8 mouse cellular contexts compared by ENCODE assay signal in genomic region chr13:20183512-20184238, GRCm38 (mm10).
A peak's percentile ranks its signal among the peaks of the same experiment; 100 is the strongest.
DNase-seq lines count a peak whose midpoint lies in the region; ATAC-seq and TF ChIP-seq lines count a peak whose summit lies in the region.

No protein-coding gene starts in this region.

- peak overlapping the region; percentile 29; the same call in 1 of the 2 replicates for H3K27ac ChIP-seq in heart, embryonic 10.5 days
- peak overlapping the region; percentile 51; the same call in 1 of the 2 replicates for H3K27ac ChIP-seq in embryonic facial prominence, embryonic 13.5 days
- no peak overlapping the region for H3K27ac ChIP-seq in intestine, embryonic 15.5 days
- peak overlapping the region; percentile 45; the same call in 1 of the 2 replicates for H3K27ac ChIP-seq in neural tube, embryonic 15.5 days (replicated peaks)

- no peak for ATAC-seq in embryonic facial prominence, embryonic 13.5 days (ENCODE audit: insufficient number of reproducible peaks, insufficient read depth, low FRiP score, low TSS enrichment, low read depth)
- peak; percentile 34; the same call in 1 of the 2 replicates for ATAC-seq in intestine, embryonic 15.5 days
- ATAC-seq in neural tube, embryonic 15.5 days (ENCODE audit: low FRiP score): peak; percentile 75; the same call in 1 of the 2 replicates

- no peaks in the 10 kb centered on the region for H3K36me3 ChIP-seq in heart, embryonic 10.5 days
- H3K36me3 ChIP-seq in embryonic facial prominence, embryonic 13.5 days: no peaks in the 10 kb centered on the region
- no peaks in the 10 kb centered on the region for H3K36me3 ChIP-seq in intestine, embryonic 15.5 days
- no peaks in the 10 kb centered on the region for H3K36me3 ChIP-seq in neural tube, embryonic 15.5 days

- H3K9ac ChIP-seq in embryonic facial prominence, embryonic 13.5 days: no peak overlapping the region
- H3K9ac ChIP-seq in intestine, embryonic 15.5 days: no peak overlapping the region
- no peak overlapping the region for H3K9ac ChIP-seq in neural tube, embryonic 15.5 days (replicated peaks)

- peaks cover 22% of the 10 kb centered on the region for H3K4me1 ChIP-seq in heart, embryonic 10.5 days
- H3K4me1 ChIP-seq in embryonic facial prominence, embryonic 13.5 days: peaks cover 28% of the 10 kb centered on the region
- H3K4me1 ChIP-seq in intestine, embryonic 15.5 days (replicated peaks): peaks cover 20% of the 10 kb centered on the region
- H3K4me1 ChIP-seq in lung, adult 2 months (ENCODE audit: control insufficient read depth, insufficient read depth, low read length): peaks cover 28% of the 10 kb centered on the region
- peaks cover 19% of the 10 kb centered on the region for H3K4me1 ChIP-seq in neural tube, embryonic 15.5 days

- no peak for TF ChIP-seq POLR2A in lung, adult 2 months (IDR thresholded peaks at IDR 0.05; ENCODE audit: borderline replicate concordance, extremely low read depth, low read depth, low read length)

- no peaks in the 10 kb centered on the region for H3K27me3 ChIP-seq in heart, embryonic 10.5 days (ENCODE audit: insufficient read depth, poor library complexity, severe bottlenecking)
- no peaks in the 10 kb centered on the region for H3K27me3 ChIP-seq in embryonic facial prominence, embryonic 13.5 days
- no peaks in the 10 kb centered on the region for H3K27me3 ChIP-seq in intestine, embryonic 15.5 days (replicated peaks)
- no peaks in the 10 kb centered on the region for H3K27me3 ChIP-seq in neural tube, embryonic 15.5 days (replicated peaks)

- peak; percentile 66 for TF ChIP-seq CTCF in lung, adult 2 months (IDR thresholded peaks at IDR 0.05; ENCODE audit: insufficient read depth, low read length)

- H3K4me2 ChIP-seq in embryonic facial prominence, embryonic 13.5 days: no peak overlapping the region
- H3K4me2 ChIP-seq in intestine, embryonic 15.5 days (replicated peaks): no peak overlapping the region
- H3K4me2 ChIP-seq in neural tube, embryonic 15.5 days: peak overlapping the region; percentile 7; the same call in 1 of the 2 replicates

- intact Hi-C loops in heart, postnatal 25 days (cut with DNase I): loop anchor here (2.0 to 5.0 kb wide), 2 partner anchors 49 to 51 kb away; no protein-coding TSS in a partner anchor

- H3K4me3 ChIP-seq in heart, embryonic 10.5 days: no peak overlapping the region
- H3K4me3 ChIP-seq in embryonic facial prominence, embryonic 13.5 days: no peak overlapping the region
- no peak overlapping the region for H3K4me3 ChIP-seq in intestine, embryonic 15.5 days (replicated peaks)
- H3K4me3 ChIP-seq in lung, adult 2 months (replicated peaks; ENCODE audit: extremely low read depth, low read depth, low read length): no peak overlapping the region
- H3K4me3 ChIP-seq in neural tube, embryonic 15.5 days (replicated peaks): no peak overlapping the region

- WGBS in heart, embryonic 10.5 days: 14% methylated on average over 9 of the region's 9 CpGs
- WGBS in embryonic facial prominence, embryonic 13.5 days: 12% methylated on average over 9 of the region's 9 CpGs
- 23% methylated on average over 9 of the region's 9 CpGs for WGBS in intestine, embryonic 15.5 days
- WGBS in lung, adult 2 months: 13% methylated on average over 9 of the region's 9 CpGs
- 6% methylated on average over 9 of the region's 9 CpGs for WGBS in neural tube, embryonic 15.5 days

- DNase-seq in heart, embryonic 10.5 days (ENCODE audit: low spot score): peak; percentile 66
- no peak for DNase-seq in heart, postnatal 25 days (ENCODE audit: low spot score)
- DNase-seq in R1 (ENCODE audit: low read depth, low spot score): peak; percentile 60
- DNase-seq in lung, adult 2 months: no peak
- DNase-seq in testis, postnatal 14 days (ENCODE audit: low spot score): no peak

- H3K9me3 ChIP-seq in heart, embryonic 10.5 days: no peaks in the 10 kb centered on the region
- H3K9me3 ChIP-seq in embryonic facial prominence, embryonic 13.5 days: no peaks in the 10 kb centered on the region
- H3K9me3 ChIP-seq in intestine, embryonic 15.5 days: no peaks in the 10 kb centered on the region
- no peaks in the 10 kb centered on the region for H3K9me3 ChIP-seq in neural tube, embryonic 15.5 days (replicated peaks)

Comparison
In these comparisons a context has a peak if more than half of its experiments do, and no peak if none do; other contexts are left out.
1. DNase-seq: peak in heart, embryonic 10.5 days (single experiment) and R1 (single experiment); none in heart, postnatal 25 days (single experiment), lung, adult 2 months (single experiment) and testis, postnatal 14 days (single experiment).